Mouse (Mus musculus) testis, adult 2 months (tissue): ENCODE results near the gene S100a5.

Source experiments
- CTCF ChIP-seq: fragments of 200-500 bp; IDR thresholded peaks from 2 replicates; pipeline ENCODE4 v1.5.1; 2012; ENCODE audit warnings: low read depth, mild to moderate bottlenecking, inconsistent platforms, low read length, moderate library complexity; ENCODE audit not compliant: control insufficient read depth, insufficient read depth, insufficient replicate concordance
- POLR2A ChIP-seq: fragments of 200-500 bp; IDR thresholded peaks from 2 replicates; pipeline ENCODE4 v1.6.1; 2012; ENCODE audit warnings: low read depth, mild to moderate bottlenecking, inconsistent platforms, low read length, moderate library complexity; ENCODE audit not compliant: control insufficient read depth

GRCm38 (mm10) chr3:90657405-90657804, 49.1 kb downstream of the S100a5 start:
- TF ChIP-seq CTCF (no peak), POLR2A (no peak)
